Mouse (Mus musculus) G1E (cell line): ENCODE measurements around the gene Alg6. TPM values are rescaled to one million over a fixed set of nuclear protein-coding genes. Genes with fewer than 3 reads are reported as not detected.

Source experiments
- ATAC-seq: 2 replicates; pipeline ENCODE4 v1.8.0; 2016; ENCODE audit warnings: mild to moderate bottlenecking; ENCODE audit not compliant: insufficient number of reproducible peaks, poor library complexity, low FRiP score, severe bottlenecking; ENCODE audit errors: extremely low read depth
- DNase-seq: peaks from one replicate; pipeline ENCODE4 v3.0.0; 2012; ENCODE audit warnings: low spot score
- H3K27me3 ChIP-seq: 2 replicates; pipeline ENCODE4 v1.6.1; 2012; ENCODE audit warnings: mild to moderate bottlenecking, low read length, inconsistent platforms; ENCODE audit not compliant: insufficient read depth
- H3K36me3 ChIP-seq: replicated peaks from 2 replicates; pipeline ENCODE3; 2012; ENCODE audit warnings: mild to moderate bottlenecking, inconsistent platforms
- H3K4me1 ChIP-seq: 2 replicates; pipeline ENCODE4 v1.6.1; 2012; ENCODE audit warnings: low read depth, low read length, inconsistent platforms, mixed read lengths; ENCODE audit not compliant: insufficient read depth
- H3K4me3 ChIP-seq: 2 replicates; pipeline ENCODE4 v1.5.1; 2012; ENCODE audit warnings: low read depth, mild to moderate bottlenecking, inconsistent platforms, low read length, moderate library complexity, mixed read lengths
- H3K9me3 ChIP-seq: replicated peaks from 2 replicates; pipeline ENCODE4 v1.6.1; 2012; ENCODE audit warnings: inconsistent platforms
- CTCF ChIP-seq: IDR thresholded peaks from 2 replicates; pipeline ENCODE4 v1.5.1; 2012; ENCODE audit warnings: low read depth, low read length, inconsistent platforms, mixed read lengths
- GATA1 ChIP-seq: IDR thresholded peaks from 2 replicates; pipeline ENCODE4 v1.6.1; 2012; ENCODE audit warnings: borderline replicate concordance, low read length, inconsistent platforms, mixed read lengths
- GATA2 ChIP-seq: IDR thresholded peaks from 2 replicates; pipeline ENCODE4 v1.6.1; 2012; ENCODE audit warnings: low read depth, low read length, inconsistent platforms, borderline replicate concordance
- POLR2AphosphoS5 ChIP-seq: IDR thresholded peaks from 2 replicates; pipeline ENCODE4 v1.6.1; 2012; ENCODE audit warnings: low read depth, low read length, inconsistent platforms; ENCODE audit not compliant: insufficient replicate concordance
- TAL1 ChIP-seq: conservative IDR thresholded peaks from 2 replicates; pipeline ENCODE4 v1.6.1; 2012; ENCODE audit warnings: low read depth, low read length, inconsistent platforms, mixed read lengths
- polyA plus RNA-seq: library from polyadenylated mRNA; stranded (reverse); fragments of >175 nt; gene quantifications from 2 replicates; pipeline ENCODE4 v1.2.3, GENCODE M21; 2012
- total RNA-seq, 2 experiments: library from RNA; stranded (forward) in 1 of 2; stranded (reverse) in 1 of 2; fragments of 200-1000 nt in 1 of 2; fragments of >200 nt in 1 of 2; fragmentation: Nextera tagmentation in 1 of 2; gene quantifications; 2 replicates each; pipeline ENCODE4 v1.2.3; 2014 to 2017

Alg6 gene
- total and polyA plus RNA-seq, 3 experiments, result 0.54 to 50.5 (median 22.0) TPM

- peaks cover 34% of the 10 kb centered on the region for H3K4me1 ChIP-seq
- ATAC-seq (no peak), DNase-seq (no peak)
- TF ChIP-seq CTCF (no peak), GATA1 (no peak), TAL1 (no peak), GATA2 (no peak), POLR2AphosphoS5 (no peak)
- H3K9me3 ChIP-seq, result no peaks in the 10 kb centered on the region
- peaks cover 7% of the 10 kb centered on the region for H3K27me3 ChIP-seq
- H3K4me3 ChIP-seq, result no peak overlapping the region
- H3K36me3 ChIP-seq, result peaks cover 2% of the 10 kb centered on the region
Measured at GRCm38 (mm10) chr4:99712583-99713183, 2.8 kb upstream of the Alg6 start.

- Histone ChIP-seq H3K4me3 (no peak overlapping the region), H3K9me3 (no peaks in the 10 kb centered on the region), H3K27me3 (peaks cover 7% of the 10 kb centered on the region), H3K36me3 (peaks cover 15% of the 10 kb centered on the region), H3K4me1 (peaks cover 41% of the 10 kb centered on the region)
- TF ChIP-seq TAL1 (peak; percentile 47), CTCF (no peak)
- DNase-seq (no peak), ATAC-seq (no peak)
Measured at GRCm38 (mm10) chr4:99713971-99714370, 1.5 kb upstream of the Alg6 start.

DNA sequence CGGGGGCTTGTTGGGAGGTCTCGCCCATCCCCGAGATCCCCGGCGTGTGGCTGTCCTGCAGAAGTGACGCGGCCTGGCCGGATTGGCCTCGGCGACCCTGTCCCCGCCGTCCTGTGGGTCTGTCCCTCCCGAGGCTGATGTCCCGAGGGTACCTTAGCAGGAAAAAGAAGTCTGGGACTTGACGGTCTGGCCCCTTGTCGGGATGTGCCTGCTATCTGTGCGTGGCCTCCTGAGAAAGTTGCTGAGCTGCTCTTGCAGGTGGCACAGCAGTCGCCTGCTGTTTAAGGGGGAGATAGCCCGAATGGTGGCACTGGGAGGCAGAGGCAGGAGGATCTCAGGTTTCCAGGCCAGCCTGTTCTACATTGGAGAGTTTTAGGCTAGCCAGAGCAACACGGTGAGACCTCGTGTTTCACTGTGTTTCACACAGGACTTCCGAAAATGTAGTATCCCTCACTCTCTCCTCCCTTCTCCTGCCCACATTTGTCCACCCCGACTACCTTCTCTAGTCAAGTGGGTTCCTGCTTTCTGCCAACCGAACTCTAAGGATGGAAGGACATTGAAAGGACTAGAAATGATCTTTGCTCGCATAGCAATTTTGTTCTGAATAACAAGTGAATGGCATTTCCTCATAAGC, 436 bp downstream of the Alg6 start:
- ATAC-seq (0 out of 2 replicates have a peak, but pooled peaks have one; percentile 25), DNase-seq (no peak)
- TF ChIP-seq CTCF (no peak), GATA2 (no peak), GATA1 (no peak), POLR2AphosphoS5 (no peak), TAL1 (no peak)

GRCm38 (mm10) chr4:99717905-99718304, 2.4 kb downstream of the Alg6 start:
- no peak overlapping the region for H3K4me3 ChIP-seq
- ATAC-seq (no peak), DNase-seq (no peak)
- TF ChIP-seq GATA2 (no peak), POLR2AphosphoS5 (no peak), GATA1 (no peak), TAL1 (no peak), CTCF (no peak)
- H3K27me3 ChIP-seq, result no peaks in the 10 kb centered on the region
- peaks cover 46% of the 10 kb centered on the region for H3K36me3 ChIP-seq
- H3K4me1 ChIP-seq, result peaks cover 47% of the 10 kb centered on the region
- no peaks in the 10 kb centered on the region for H3K9me3 ChIP-seq

More for the DNA sequence above, 436 bp downstream of the Alg6 start:
- H3K4me3 ChIP-seq, result peak overlapping the region; percentile 89
- H3K27me3 ChIP-seq, result no peaks in the 10 kb centered on the region
- peaks cover 31% of the 10 kb centered on the region for H3K36me3 ChIP-seq
- H3K4me1 ChIP-seq, result peaks cover 45% of the 10 kb centered on the region
- H3K9me3 ChIP-seq, result no peaks in the 10 kb centered on the region

DNA sequence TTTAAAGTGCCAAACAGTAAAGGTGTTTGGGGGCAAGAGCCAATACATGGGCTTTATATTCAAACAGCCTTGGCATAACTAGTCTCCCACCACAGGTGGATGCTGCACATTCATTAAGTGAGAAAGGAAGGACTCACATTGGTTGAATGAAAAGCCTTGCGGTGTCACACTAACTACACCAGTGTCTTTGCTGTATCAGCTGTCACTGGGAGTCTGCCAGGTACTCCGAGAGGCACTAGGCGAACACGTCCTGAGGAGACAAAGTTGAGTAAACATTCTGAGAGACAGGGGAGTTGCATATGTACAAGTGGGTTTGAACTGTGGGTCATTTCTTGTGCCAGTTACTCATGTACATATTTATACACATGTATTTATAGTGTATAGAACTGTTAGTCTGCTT, 8.9 kb downstream of the Alg6 start:
- Histone ChIP-seq H3K4me1 (peaks cover 31% of the 10 kb centered on the region), H3K9me3 (no peaks in the 10 kb centered on the region), H3K27me3 (no peaks in the 10 kb centered on the region), H3K36me3 (peaks cover 76% of the 10 kb centered on the region), H3K4me3 (no peak overlapping the region)
- TF ChIP-seq GATA2 (no peak), POLR2AphosphoS5 (no peak), CTCF (no peak), GATA1 (no peak), TAL1 (no peak)
- ATAC-seq (no peak), DNase-seq (no peak)

- peak; percentile 96 for ATAC-seq
Measured at GRCm38 (mm10) chr4:99725914-99726451, 10.5 kb downstream of the Alg6 start.

More at GRCm38 (mm10) chr4:99725914-99726451, 10.5 kb downstream of the Alg6 start:
- no peaks in the 10 kb centered on the region for H3K27me3 ChIP-seq
- TF ChIP-seq CTCF, result no peak
- H3K4me3 ChIP-seq, result peak overlapping the region; percentile 40; the same call in 1 of the 2 replicates
- H3K36me3 ChIP-seq, result peaks cover 74% of the 10 kb centered on the region
- DNase-seq, result peak; percentile 49
- H3K4me1 ChIP-seq, result peaks cover 28% of the 10 kb centered on the region
- no peaks in the 10 kb centered on the region for H3K9me3 ChIP-seq
